Mouse (Mus musculus) urinary bladder, adult 2 months (tissue): ENCODE results near the gene Nphs2. TPM values are rescaled to one million over a fixed set of nuclear protein-coding genes. Genes with fewer than 3 reads are reported as not detected.

Experiments
- DNase-seq: peaks from one replicate; pipeline ENCODE4 v3.0.0; 2022; ENCODE audit warnings: low spot score
- polyA plus RNA-seq: library from polyadenylated mRNA; depleted of rRNA; stranded (reverse); fragments of >200 nt; gene quantifications from 2 replicates; pipeline ENCODE4 v1.2.3, GENCODE M21; 2012; rRNA removed

The Nphs2 gene
- polyA plus RNA-seq, 1 experiment, result 0.03 TPM

DNA sequence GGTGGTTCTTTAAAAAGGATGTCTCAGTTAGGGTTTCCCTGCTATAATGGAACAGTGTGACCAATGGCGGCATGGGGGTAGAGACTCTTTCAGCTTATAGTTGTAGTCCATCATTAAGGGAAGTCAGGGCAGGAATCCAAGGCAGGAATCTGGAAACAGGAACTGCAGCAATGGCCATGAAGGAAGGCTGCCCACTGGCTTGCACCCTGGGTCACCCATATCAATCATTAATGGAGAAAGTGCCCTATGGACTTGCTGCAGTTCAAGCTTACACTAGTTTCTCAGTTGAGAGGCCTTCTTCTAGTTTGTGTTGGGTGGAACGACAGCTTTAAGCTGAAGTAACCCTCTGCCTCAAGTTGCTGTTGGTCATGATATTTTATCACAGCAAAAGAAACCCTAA is 41.9 kb downstream of the Nphs2 start:
- no peak for DNase-seq

DNA sequence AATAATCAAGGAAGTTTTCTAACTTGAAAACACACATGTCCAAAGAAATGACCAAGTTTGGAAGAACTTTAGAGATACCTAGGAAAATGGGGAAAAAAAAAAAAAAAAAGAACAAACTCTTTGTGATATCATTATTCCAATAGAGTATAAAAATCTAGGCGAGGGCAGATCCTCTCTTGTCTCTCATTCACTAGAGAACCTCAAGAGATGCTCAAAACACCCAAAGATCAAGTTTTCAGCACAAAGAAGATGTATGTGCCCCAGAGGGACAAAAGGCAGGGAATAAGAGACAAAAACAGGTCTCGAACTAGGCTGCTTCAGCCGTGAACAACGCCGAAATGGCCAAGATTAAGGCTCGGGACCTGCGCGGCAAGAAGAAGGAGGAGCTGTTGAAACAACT is 55.2 kb downstream of the Nphs2 start, which contains the start of gene Gm2000:
Gm2000 (plus strand) TSS at position 301 of the 400 bp plus-strand sequence.
- no peak for DNase-seq

Other genes starting within 250 kb of the Nphs2 start
- 0.06 and 0.11 TPM in 2 replicates for gene Fam163a, start 105.7 kb upstream of the Nphs2 start, polyA plus RNA-seq
- 0.10 TPM in 2 replicates for gene Tdrd5, start 7.1 kb upstream of the Nphs2 start, polyA plus RNA-seq
- 122 and 151 TPM in 2 replicates for gene Gm2000, start 55.3 kb downstream of the Nphs2 start, polyA plus RNA-seq
- 0.06 and 0.12 TPM in 2 replicates for gene Axdnd1, start 110.4 kb downstream of the Nphs2 start, polyA plus RNA-seq
- 16.5 and 22.0 TPM in 2 replicates for gene Soat1, start 163.6 kb downstream of the Nphs2 start, polyA plus RNA-seq
- gene Gm10031, start 213.3 kb downstream of the Nphs2 start, polyA plus RNA-seq, result 5.1 and 5.9 TPM in 2 replicates
- gene Abl2, start 248.1 kb downstream of the Nphs2 start, polyA plus RNA-seq, result 7.0 and 9.0 TPM in 2 replicates